Mouse (Mus musculus): ENCODE measurements around the gene Spata31d1d.
A peak's percentile ranks its signal among the peaks of the same experiment; 100 is the strongest.
"Not testable (repeated sequence)": the region's sequence is repeated elsewhere in the genome, so short reads cannot be mapped to it uniquely, and the experiment has no call there.

Gene Spata31d1d

DNA sequence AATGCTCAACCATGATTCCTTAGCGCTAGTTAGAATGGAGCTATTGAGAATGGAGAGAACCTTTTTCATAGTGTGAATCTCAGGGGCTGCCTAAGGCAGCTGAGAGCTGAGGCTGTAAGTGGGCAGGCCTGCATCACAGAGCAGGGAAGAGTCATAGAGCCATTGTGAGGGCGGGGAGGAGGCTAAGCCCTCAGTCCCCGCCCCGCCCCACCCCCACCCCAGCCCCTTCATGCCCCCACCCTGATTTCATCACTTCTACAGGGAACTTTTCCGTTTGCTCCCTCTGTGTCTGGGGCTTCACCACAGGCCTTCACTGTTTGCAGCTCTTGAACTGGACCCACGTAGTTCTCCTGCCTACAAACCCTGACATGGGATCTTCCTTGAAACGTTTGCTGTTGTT, at the start of gene Spata31d1d:
Gene Spata31d1d (minus strand): TSS at position 101 of the 400 bp plus-strand sequence.
- no peak for DNase-seq (ENCODE audit: low read depth in 2 of 2, low spot score in 2 of 2)

DNA sequence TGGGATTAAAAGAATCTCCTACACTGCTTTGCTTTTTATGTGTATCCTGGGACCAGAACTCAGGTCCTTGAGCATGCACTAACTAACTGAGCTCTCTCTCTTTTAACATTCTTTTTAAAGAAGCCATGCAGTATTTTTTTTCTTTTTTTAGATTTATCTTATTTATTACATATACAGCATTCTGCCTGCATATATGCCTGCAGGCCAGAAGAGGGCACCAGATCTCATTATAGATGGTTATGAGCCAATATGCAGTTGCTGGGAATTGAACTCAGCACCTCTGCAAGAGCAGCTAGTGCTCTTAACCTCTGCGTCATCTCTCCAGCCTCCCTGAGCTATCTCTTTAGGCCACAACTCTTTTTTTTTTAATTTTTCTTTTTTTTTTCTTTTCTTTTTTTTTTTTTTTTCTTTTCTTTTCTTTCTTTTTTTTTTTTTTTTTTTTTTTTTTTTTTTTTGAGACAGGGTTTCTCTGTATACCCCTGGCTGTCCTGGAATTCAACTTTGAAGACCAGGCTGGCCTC, 48.3 kb upstream of the Spata31d1d start:
- not testable (repeated sequence) for DNase-seq (ENCODE audit: low read depth in 2 of 2, low spot score in 2 of 2)

DNA sequence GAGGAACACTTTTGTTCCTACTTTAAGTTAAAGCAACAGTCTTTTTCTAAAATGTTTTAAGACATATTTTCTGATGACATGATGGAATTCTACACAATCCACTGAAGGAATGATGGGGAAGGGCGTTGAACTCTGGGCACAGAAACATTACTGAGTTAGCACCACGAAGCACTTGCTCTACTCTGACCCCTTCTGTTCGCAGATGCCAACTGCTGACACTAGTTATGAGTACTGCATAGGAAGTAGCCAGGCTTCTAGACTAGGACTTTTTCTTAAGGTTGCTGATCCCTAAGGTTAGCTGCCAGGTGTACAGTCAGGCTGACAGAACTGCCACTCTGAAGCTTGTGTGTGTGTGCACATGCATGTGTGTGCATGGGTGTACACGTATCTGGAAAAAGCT, 47.7 kb upstream of the Spata31d1d start:
- DNase-seq (ENCODE audit: low read depth in 2 of 2, low spot score in 2 of 2): no peak

DNA sequence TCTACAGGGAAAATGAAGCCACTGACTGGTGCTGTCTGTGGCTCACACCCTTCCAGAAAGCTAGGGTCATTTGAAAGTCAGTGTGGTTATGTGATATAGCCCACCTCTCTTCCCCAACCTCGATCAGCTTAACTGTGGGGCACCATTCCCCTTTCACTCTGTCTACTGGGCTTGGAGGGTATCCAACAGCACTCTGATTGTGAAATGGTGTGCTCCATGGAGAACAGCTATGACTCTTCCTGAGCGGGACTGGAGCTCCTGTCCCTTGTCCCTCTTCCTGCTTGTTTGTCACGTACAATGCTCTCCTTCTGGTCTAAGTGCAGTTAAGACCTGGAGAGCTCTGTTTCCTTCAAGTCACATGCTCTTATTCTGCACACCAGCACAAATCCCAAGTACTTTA, 43.6 kb upstream of the Spata31d1d start:
- DNase-seq (ENCODE audit: low read depth in 2 of 2, low spot score in 2 of 2): no peak

DNA sequence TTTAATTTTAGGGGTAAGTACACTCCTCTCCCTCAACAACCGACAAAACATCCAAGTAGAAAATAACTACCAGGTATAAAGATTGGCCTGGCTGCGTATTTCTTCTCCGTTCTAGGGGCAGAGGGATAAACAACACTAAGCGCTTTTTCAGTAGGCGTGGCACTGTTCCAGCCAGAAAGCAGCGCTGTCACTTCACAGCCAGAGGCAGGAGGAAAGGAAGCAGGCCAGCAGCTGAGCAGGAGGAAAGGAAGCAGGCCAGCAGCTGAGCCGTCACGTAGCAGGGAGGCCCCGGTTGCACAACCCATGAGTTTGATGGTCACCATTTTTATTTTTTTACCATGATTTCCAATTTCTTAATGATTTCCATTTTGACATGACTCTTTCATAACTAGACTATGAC, 39.7 kb upstream of the Spata31d1d start:
- peak; percentile 4 to 18 for DNase-seq (ENCODE audit: low read depth in 2 of 2, low spot score in 2 of 2)

DNA sequence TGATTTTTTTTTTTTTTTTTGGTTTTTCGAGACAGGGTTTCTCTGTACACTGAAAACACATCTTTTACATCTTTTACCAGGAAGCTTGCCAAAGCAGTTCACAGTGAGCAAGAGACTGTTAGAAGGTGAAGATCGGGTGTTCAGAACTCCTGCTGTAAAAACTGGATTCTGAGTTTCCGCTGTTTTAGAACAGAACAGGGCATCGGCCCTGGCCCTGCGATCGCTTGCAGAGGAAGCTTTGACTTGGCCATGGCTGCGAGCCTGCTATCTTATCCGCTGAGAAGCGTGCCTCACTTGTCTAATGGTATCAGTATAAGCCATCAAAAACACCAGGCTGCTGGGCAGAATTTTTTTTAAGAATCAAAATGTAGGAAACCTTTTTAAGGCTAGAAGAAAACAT, 39.3 kb upstream of the Spata31d1d start:
- no peak for DNase-seq (ENCODE audit: low read depth in 2 of 2, low spot score in 2 of 2)

DNA sequence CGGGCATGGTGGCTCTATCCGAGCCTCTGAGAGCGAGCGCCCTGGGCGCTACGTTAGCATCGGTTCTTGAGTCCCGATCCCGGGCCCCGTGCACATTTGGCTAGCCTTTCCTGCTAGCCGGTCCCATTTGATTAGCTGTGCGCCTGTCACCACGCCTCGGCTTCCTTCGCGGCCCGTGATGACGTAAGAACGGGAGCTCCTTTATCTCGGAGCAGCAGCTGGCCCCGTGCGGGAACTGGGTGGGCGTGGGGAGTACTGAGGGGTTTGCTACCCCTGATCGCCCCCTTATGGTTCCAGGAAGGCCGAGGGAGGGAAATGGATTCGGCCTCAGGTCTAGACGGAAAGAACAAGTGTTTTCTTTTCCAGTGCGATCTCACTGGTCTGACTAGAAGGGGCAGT, 38.6 kb upstream of the Spata31d1d start:
- peak; percentile 80 to 82 for DNase-seq (ENCODE audit: low read depth in 2 of 2, low spot score in 2 of 2)

DNA sequence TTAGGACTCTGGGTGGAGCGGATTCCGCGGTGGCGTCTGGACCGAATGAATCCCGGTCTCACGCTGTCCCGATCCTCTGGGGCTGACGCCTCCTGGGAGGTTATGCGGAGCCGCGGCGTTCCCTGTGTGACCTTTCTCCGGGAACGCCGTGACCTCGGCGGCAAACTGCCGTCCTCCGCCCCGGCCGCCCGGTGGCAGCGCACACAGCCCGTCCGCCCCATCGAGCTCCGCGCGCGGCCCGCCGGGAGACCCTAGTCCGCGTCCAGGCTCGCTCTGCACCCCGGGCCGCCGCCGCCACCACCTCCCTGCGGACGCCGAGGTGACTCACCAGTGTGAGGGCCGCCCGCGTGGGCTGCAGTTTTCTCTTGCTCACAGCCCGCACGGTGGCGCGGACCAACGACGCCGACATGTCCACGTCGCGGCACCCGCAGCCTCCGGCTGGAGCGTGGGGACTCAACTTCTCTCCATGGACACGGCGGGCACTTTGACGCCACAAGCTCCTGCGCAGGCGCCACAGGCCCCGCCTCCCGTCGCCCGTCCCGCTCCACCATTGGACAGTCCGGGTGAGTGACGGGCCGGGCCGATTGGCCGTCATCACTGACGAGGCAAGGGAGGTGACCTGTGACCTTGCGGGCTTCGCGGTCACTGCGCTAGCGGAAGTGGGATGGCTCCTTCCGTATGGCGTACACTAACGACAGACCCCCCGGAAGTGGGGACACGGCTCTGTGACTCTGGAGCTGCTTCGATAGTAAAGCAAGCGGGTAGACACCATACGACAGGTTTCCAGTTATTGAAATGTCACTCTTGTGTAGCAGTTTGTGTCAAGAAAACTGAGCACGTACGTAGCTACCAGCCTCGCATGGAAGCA, 38.0 kb upstream of the Spata31d1d start, which contains the start of gene Isca1:
Gene Isca1 (minus strand): TSS at position 515 of the 868 bp plus-strand sequence.
- peak; percentile 99 for DNase-seq (ENCODE audit: low read depth in 2 of 2, low spot score in 2 of 2)

DNA sequence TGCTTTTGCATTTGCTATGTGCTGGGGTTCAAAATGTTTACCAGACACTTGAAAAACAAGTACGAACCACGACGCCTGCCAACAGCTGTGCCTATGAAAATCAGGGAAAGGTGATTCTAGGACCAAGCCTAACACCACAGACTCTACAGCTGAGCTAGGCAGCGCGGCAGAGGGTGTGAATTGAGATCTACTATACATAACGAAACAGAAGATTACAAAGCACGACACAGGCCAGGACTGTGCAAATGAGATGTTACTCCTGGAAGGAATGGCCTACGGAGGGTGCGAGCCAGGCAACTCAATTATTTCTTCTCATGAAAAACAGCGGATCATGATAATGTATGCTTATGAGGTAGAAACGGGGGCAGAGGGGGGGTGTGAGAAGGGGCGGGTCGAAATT, 37.0 kb upstream of the Spata31d1d start:
- DNase-seq (ENCODE audit: low read depth in 2 of 2, low spot score in 2 of 2): no peak

DNA sequence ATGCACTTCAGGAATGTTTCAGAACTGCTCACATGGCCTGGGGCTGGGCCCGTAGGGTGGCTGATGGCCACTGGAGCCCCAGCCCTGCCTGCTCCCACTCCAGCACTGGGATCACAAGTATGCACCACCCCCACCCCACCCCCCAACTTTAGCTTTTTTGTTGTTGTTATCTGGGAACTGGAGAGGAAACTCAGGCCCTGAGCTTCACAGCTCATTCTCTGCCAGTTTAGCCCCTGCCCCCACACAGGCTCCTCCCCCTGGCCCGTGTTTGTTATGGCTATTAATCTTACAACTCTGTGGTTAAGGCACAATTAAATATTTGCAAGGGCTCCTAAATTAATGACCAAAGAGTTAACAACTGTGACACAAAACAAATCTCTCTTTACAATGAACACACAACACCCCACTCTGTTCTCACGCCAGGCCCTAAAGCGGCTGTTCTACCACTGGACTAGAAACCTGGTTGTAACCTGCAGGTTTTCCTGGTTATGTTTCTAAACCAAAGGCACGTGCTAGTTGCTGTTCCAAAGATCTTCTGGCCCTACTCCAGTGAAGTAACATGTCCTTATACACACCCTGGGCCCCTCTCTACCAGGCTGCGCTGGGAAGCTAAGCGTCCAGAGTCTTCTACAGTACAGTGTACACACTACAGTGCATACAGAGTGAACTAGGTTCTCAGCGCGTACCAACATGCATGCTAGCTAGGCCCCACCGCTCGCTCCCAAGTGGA, 35.4 kb upstream of the Spata31d1d start:
- DNase-seq (ENCODE audit: low read depth in 2 of 2, low spot score in 2 of 2): no peak

DNA sequence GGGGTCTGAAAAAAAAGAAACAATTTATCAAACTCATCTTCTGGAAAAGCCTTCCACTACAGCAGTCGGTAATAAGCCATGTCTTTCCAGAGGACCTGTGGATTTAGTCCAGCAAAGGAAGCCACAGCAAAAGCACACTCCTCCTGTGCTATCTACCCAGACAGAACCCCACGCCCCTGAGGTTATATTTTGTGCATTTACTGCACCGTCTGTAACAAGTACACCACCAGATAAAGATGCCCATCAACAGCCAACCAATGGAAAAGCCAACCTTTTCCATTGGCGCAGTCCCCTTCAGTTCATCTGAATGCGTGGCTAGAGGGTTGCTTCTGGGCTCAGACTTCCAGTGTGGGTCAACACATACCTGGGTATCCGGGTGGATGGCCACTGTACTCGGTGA, 31.2 kb upstream of the Spata31d1d start:
- DNase-seq (ENCODE audit: low read depth in 2 of 2, low spot score in 2 of 2): no peak

DNA sequence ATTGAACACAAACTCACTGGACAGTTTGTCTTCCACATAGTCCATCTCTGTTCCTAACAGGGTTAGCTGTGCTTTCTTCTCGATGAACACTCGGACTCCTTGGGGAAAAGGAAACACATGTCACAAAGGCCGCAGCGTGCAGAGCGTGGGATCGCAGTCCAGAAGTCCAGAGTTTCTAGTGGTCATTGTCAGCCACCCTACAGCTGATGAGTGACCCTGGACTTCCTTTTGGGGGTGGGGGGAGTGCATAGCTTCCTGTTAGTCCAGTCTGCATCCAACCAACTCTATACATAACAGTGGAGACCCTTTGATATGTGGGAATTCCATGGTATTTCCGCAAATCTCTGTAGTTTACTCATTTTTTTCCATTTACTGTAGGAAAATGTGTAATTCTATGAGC, 25.4 kb upstream of the Spata31d1d start:
- no peak for DNase-seq (ENCODE audit: low read depth in 2 of 2, low spot score in 2 of 2)

DNA sequence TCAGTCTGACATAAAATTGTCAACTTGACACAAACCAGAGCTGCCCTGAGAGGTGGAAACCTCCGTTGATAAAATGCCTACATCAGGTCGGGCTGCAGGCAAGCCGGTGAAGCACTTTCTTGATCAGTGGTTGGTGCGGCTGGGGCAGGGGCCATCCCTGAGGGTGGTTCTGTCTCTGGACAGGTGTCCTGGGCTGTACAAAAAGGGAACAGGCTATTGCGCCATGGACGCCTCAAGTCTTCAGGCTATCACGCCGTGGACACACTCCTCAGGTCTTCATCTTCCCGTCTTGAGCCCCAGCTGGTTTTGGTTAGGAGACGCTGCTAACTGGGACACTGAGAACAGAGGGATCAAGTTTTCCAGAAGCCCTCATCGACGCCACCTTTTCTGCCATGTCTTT, 18.8 kb upstream of the Spata31d1d start:
- no peak for DNase-seq (ENCODE audit: low read depth in 2 of 2, low spot score in 2 of 2)

DNA sequence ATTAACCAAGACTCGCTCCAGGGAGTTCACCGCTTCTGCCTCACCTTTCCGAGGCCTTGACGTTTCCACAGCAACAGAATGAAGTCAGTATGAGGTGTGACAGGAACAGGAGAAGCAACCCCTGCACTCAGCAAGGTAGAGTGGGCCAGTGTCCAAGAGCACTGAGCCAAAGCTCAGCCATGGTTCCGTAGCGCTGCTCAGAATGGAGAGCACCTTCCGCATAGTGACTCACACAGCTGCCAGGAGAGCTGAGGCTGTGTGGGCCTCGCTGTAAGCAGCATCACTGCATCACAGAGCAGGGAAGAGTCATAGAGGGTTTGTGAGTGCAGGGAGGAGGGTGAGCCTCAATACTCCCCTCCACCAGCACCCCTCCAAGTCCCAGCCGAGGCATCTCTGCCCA, 15.2 kb upstream of the Spata31d1d start, which contains the start of gene 1700014D04Rik:
Gene 1700014D04Rik (minus strand): TSS at position 42 of the 400 bp plus-strand sequence.
- DNase-seq (ENCODE audit: low read depth in 2 of 2, low spot score in 2 of 2): no peak

DNA sequence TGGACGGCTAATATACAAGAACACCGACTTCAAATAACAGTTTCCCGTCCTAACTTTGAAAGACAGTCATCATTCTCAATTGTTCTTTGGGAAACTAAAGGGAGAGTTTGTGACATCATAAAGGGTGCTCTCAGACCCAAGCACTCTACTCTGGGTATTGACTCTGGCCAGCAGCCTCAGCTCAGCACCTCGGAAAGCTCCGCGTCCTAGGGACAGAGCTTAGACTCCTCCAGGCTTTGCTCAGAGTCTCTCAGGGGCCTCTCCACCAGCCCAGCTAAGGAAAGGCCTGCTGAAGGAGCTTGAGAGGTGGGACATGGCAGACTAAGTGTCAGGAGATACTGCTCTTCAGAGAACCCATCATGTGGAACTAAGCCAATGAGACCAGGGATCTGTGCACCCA, 14.6 kb upstream of the Spata31d1d start:
- no peak for DNase-seq (ENCODE audit: low read depth in 2 of 2, low spot score in 2 of 2)

DNA sequence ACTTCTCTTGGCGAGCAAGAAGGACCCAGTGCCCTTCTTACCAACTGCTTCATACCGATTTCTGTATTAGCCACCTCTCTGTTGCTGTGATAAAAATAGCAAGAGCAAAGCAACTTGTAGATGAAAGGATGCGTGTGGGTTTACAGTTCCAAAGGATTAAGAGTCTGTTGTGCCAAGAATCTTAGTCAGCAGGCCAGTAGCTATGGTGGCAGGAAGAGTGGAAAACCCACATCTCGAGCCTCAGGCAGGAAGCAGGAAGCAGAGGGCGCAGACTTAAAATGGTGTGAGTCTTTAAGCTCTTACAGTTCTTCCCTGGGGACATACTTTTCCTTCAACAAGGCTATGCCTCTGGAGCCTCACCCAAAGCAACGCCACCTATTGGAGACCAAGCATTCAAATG, 13.9 kb upstream of the Spata31d1d start:
- DNase-seq (ENCODE audit: low read depth in 2 of 2, low spot score in 2 of 2): no peak

DNA sequence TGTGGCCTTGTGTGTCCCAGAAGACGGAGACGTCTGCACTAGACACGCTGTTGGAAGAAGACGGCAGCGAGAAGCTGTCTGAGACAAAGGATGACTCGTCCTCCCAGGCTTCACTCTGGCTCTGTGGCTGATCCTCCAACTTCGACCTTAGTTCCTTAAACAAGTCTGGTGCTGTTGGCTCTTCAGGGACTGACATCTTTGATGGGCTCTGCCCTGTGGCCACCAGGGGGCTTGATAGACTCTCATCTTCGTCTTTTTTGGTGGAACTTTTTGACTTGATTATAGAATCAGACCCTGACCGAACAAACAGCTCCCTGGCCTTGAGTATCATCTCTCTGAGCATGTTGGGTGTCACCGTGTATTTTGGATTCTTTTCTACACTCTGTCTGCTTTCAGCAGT, 10.1 kb upstream of the Spata31d1d start:
- DNase-seq (ENCODE audit: low read depth in 2 of 2, low spot score in 2 of 2): no peak

DNA sequence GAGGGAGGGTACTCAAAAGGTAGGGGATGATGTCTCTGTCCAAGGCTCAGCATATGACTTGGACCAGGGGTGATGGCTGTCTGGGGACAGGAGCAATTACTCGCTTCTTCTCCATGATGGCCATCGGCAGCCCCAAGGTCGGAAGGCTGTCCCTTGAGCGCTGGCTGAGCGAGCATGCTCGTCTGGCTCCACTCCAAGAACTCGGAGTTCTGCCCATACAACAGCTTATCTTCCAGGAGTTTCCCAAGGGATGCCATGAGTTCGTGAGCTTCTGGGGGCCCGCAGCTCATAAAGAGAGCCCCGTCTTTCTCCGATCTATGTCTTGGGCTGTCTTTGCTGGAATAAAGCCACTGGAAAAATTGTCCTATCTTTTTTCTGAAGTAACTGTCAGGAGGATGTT, 9.5 kb upstream of the Spata31d1d start:
- no peak for DNase-seq (ENCODE audit: low read depth in 2 of 2, low spot score in 2 of 2)

DNA sequence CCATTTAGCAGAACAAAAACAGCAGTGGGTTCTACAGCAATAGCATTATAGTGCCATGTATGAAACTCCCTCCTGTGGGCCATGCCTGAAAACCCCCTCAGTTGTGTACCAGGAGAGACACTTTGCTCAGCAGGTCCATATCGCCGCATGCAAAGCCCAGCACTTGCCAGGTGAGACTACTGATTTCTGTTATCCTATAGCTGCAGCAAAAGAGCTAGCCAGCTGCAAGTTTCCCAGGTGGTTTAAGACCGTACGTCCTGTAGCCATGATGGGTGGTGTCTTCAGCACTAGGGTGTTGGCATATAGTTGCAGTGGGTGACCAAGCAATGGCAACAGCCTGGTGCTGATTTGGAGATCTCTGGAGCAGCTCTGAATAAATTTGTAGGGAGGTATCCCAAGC, 7.8 kb upstream of the Spata31d1d start:
- no peak for DNase-seq (ENCODE audit: low read depth in 2 of 2, low spot score in 2 of 2)

DNA sequence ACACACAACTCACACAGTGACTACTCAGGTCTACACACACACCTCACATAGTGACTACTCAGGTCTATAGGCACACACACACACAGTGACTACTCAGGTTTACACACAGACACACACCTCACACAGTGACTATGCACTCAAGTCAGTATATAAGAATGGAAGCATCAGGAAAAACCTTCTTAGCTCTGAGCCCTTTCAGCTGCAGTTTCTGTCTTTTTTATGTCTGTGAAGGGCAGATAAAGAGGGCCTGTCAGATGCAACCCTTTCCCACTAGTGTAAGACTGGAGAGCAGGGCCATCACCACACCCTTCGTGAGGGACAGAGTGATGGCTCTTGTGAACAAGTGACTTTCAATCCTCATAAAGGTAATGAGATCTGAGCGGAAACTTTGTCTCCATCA, 6.9 kb upstream of the Spata31d1d start:
- DNase-seq (ENCODE audit: low read depth in 2 of 2, low spot score in 2 of 2): no peak

DNA sequence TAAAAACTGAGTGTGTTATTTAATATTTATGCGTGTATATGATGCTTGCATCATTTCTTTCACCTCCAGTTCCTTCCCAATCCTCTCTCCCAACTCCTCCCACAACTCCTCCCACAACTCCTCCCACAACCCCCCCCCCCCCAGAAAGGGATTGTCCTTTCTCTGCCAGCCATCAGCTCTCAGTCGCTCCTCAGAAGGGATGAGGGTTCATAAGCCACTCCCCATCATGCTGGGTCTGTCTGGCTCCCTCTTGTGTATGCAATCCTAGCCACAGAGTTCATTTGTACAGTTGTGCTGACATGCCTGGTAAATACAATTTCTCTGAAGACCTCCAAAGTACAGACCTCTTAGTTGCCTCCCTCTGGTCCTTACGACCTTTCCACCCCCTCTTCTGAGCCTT, 3.6 kb upstream of the Spata31d1d start:
- DNase-seq (ENCODE audit: low read depth in 2 of 2, low spot score in 2 of 2): no peak

DNA sequence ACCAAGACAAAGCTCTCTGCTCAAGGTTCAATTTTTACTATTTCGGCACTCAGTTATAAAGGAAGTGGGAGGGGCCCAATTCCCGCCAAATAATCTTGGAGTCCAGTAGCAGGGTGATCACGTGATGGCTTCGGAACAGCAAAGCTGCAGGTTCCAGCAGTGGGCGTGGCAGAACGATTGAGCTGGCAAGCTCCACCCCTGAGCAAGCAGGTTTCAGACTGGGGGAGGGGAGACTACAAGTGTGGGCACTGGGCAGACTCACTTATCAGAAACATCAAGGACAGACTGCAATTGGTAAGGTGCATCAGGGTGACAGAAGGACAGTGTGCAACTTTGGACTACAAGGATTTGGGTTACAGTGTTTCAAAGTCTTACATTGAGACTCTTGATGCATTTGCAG, 2.8 kb upstream of the Spata31d1d start:
- DNase-seq (ENCODE audit: low read depth in 2 of 2, low spot score in 2 of 2): not testable (repeated sequence)
